In the genomic region with DNA sequence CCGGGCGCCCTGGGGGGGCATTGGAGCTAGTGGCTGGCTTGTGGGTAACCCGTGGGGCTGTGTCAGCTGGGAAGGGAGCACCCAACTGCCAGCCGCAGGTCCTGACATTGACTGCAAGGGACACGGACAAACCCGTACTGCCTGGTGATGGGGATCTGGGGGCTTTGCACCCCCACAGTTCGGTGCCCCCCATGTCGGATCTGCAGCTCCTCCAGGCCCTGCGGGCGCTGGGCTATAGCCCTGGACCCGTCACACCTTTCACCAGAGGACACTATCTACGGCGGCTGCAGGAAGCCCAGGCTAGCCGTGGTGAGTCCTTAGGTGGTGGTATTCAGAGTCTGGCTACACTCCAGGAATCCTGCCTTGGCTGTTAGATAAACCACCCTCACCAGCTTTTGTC, we compare ENCODE assay signal across 14 mouse cellular contexts. TPM values are rescaled to one million over a fixed set of nuclear protein-coding genes. Genes with fewer than 3 reads are reported as not detected.
DNase-seq lines count a peak whose midpoint lies in the region; ATAC-seq lines count a peak whose summit lies in the region.
"Had no signal": no experiment of that assay in that cellular context is flagged by ENCODE, and none has a peak within 500 bp of the region (broad histone marks: within the 10 kb centered on the region; RNA-seq: fewer than 3 reads in every experiment).

No protein-coding gene starts in this region.

- H3K4me2 ChIP-seq in forebrain, embryonic 15.5 days (replicated peaks): no peak overlapping the region
- peak overlapping the region; percentile 94; the same call in 1 of the 2 replicates for H3K4me2 ChIP-seq in kidney, embryonic 14.5 days (replicated peaks; ENCODE audit: low read depth, low read length)
- H3K4me2 ChIP-seq in embryonic facial prominence, embryonic 11.5 days (ENCODE audit: low read depth, low read length): no peak overlapping the region
- peak overlapping the region; percentile 86 for H3K4me2 ChIP-seq in liver, embryonic 12.5 days

- no peak for DNase-seq in forebrain, embryonic 10.5 days (ENCODE audit: extremely low spot score, low spot score)
- DNase-seq in kidney, adult 9 months: no peak
- DNase-seq in embryonic facial prominence, embryonic 11.5 days (ENCODE audit: low spot score): no peak
- DNase-seq in left cerebral cortex, adult 11 months (ENCODE audit: low spot score): no peak
- DNase-seq in frontal cortex, postnatal 10 days (ENCODE audit: low spot score in 2 of 2): no peak
- DNase-seq: adrenal gland, postnatal 25 days; B cell, adult 2 months; cerebellum, adult 18-20 months; lung, postnatal 10 days had no signal

- no peak for ATAC-seq in forebrain, embryonic 15.5 days (replicated peaks)
- no peak for ATAC-seq in kidney, embryonic 14.5 days (ENCODE audit: low FRiP score, low TSS enrichment)
- no peak for ATAC-seq in embryonic facial prominence, embryonic 11.5 days (replicated peaks; ENCODE audit: insufficient number of reproducible peaks, low FRiP score, low TSS enrichment, low read depth)
- no peak for ATAC-seq in liver, embryonic 12.5 days

- H3K9me3 ChIP-seq in forebrain, embryonic 10.5 days: no peaks in the 10 kb centered on the region
- H3K9me3 ChIP-seq in forebrain, embryonic 15.5 days: no peaks in the 10 kb centered on the region
- H3K9me3 ChIP-seq in kidney, embryonic 14.5 days (ENCODE audit: control insufficient read depth, low read length): no peaks in the 10 kb centered on the region
- no peaks in the 10 kb centered on the region for H3K9me3 ChIP-seq in embryonic facial prominence, embryonic 11.5 days (replicated peaks; ENCODE audit: control insufficient read depth, low read length)
- no peaks in the 10 kb centered on the region for H3K9me3 ChIP-seq in liver, embryonic 12.5 days (replicated peaks)

- WGBS in forebrain, embryonic 10.5 days: 94% methylated on average over 14 of the region's 14 CpGs
- WGBS in forebrain, embryonic 15.5 days: 94% methylated on average over 14 of the region's 14 CpGs
- WGBS in kidney, embryonic 14.5 days: 96% methylated on average over 14 of the region's 14 CpGs
- WGBS in embryonic facial prominence, embryonic 11.5 days: 92% methylated on average over 14 of the region's 14 CpGs
- WGBS in liver, embryonic 12.5 days (ENCODE audit: insufficient replicate concordance): 93% methylated on average over 14 of the region's 14 CpGs

- H3K9ac ChIP-seq in forebrain, embryonic 15.5 days (replicated peaks): no peak overlapping the region
- H3K9ac ChIP-seq in kidney, embryonic 14.5 days (ENCODE audit: low read depth, low read length): peak overlapping the region; percentile 31; the same call in 1 of the 2 replicates
- H3K9ac ChIP-seq in embryonic facial prominence, embryonic 11.5 days (replicated peaks; ENCODE audit: low read length): no peak overlapping the region
- peak overlapping the region; percentile 91; the same call in 1 of the 2 replicates for H3K9ac ChIP-seq in liver, embryonic 12.5 days

- H3K27me3 ChIP-seq in forebrain, embryonic 10.5 days (ENCODE audit: poor library complexity, severe bottlenecking): no peaks in the 10 kb centered on the region
- no peaks in the 10 kb centered on the region for H3K27me3 ChIP-seq in forebrain, embryonic 15.5 days
- no peaks in the 10 kb centered on the region for H3K27me3 ChIP-seq in kidney, embryonic 14.5 days (ENCODE audit: control insufficient read depth, insufficient read depth, low read length)
- H3K27me3 ChIP-seq in embryonic facial prominence, embryonic 11.5 days (ENCODE audit: control insufficient read depth, insufficient read depth, low read length): no peaks in the 10 kb centered on the region
- no peaks in the 10 kb centered on the region for H3K27me3 ChIP-seq in liver, embryonic 12.5 days (replicated peaks)
- H3K27me3 ChIP-seq: Patski had no signal

- H3K4me3 ChIP-seq in forebrain, embryonic 10.5 days: peak overlapping the region; percentile 73; the same call in 1 of the 2 replicates
- H3K4me3 ChIP-seq in forebrain, embryonic 15.5 days: no peak overlapping the region
- no peak overlapping the region for H3K4me3 ChIP-seq in kidney, embryonic 14.5 days (ENCODE audit: low read length)
- H3K4me3 ChIP-seq in embryonic facial prominence, embryonic 11.5 days (ENCODE audit: low read depth, low read length): peak overlapping the region; percentile 62; the same call in 1 of the 2 replicates
- peak overlapping the region; percentile 92 for H3K4me3 ChIP-seq in liver, embryonic 12.5 days
- H3K4me3 ChIP-seq: layer of hippocampus, adult 2 months had no signal

- H3K4me1 ChIP-seq in forebrain, embryonic 10.5 days: peaks cover 37% of the 10 kb centered on the region
- peaks cover 19% of the 10 kb centered on the region for H3K4me1 ChIP-seq in forebrain, embryonic 15.5 days
- peaks cover 15% of the 10 kb centered on the region for H3K4me1 ChIP-seq in kidney, embryonic 14.5 days (ENCODE audit: control insufficient read depth, insufficient read depth, low read length)
- 0 out of 2 replicates have a peak, but pooled peaks cover 5% of the 10 kb centered on the region for H3K4me1 ChIP-seq in embryonic facial prominence, embryonic 11.5 days (ENCODE audit: control insufficient read depth, insufficient read depth, low read length)
- H3K4me1 ChIP-seq in liver, embryonic 12.5 days: peaks cover 49% of the 10 kb centered on the region

- no peak overlapping the region for H3K27ac ChIP-seq in forebrain, embryonic 10.5 days
- no peak overlapping the region for H3K27ac ChIP-seq in forebrain, embryonic 15.5 days (replicated peaks)
- no peak overlapping the region for H3K27ac ChIP-seq in kidney, embryonic 14.5 days (ENCODE audit: low read depth, low read length)
- no peak overlapping the region for H3K27ac ChIP-seq in embryonic facial prominence, embryonic 11.5 days (replicated peaks; ENCODE audit: low read depth, low read length)
- no peak overlapping the region for H3K27ac ChIP-seq in liver, embryonic 12.5 days
- H3K27ac ChIP-seq: layer of hippocampus, adult 2 months had no signal

- peaks cover 47% of the 10 kb centered on the region for H3K36me3 ChIP-seq in forebrain, embryonic 10.5 days (replicated peaks)
- H3K36me3 ChIP-seq in forebrain, embryonic 15.5 days: peaks cover 3% of the 10 kb centered on the region; the same call in 1 of the 2 replicates
- H3K36me3 ChIP-seq in kidney, embryonic 14.5 days (ENCODE audit: control insufficient read depth, insufficient read depth, low read length): peaks cover 36% of the 10 kb centered on the region
- H3K36me3 ChIP-seq in embryonic facial prominence, embryonic 11.5 days (replicated peaks; ENCODE audit: control insufficient read depth, insufficient read depth, low read depth, low read length): peaks cover 4% of the 10 kb centered on the region
- peaks cover 52% of the 10 kb centered on the region for H3K36me3 ChIP-seq in liver, embryonic 12.5 days

RNA-seq across cellular contexts. Expression of a gene that starts 1.6 kb away (rescaled TPM):
- 47.3 and 51.2 TPM in 2 replicates for polyA plus RNA-seq in forebrain, embryonic 10.5 days (2016; fragmentation: Nextera tagmentation; extraction: Ambion mirVana)
- 17.2 and 18.3 TPM in 2 replicates for polyA plus RNA-seq in forebrain, embryonic 15.5 days (2015; fragmentation: Nextera tagmentation; extraction: Ambion mirVana)
- 28.5 and 38.2 TPM in 2 replicates for polyA plus RNA-seq in kidney, embryonic 14.5 days (2014; fragmentation: Nextera tagmentation; extraction: Ambion mirVana)
- 9.0 and 13.0 TPM in 2 replicates for polyA plus RNA-seq in embryonic facial prominence, embryonic 11.5 days (2014; fragmentation: Nextera tagmentation; extraction: Ambion mirVana)
- polyA plus RNA-seq in liver, embryonic 12.5 days (2016; fragmentation: Nextera tagmentation; extraction: Ambion mirVana): 57.9 and 58.3 TPM in 2 replicates

RNA-seq across cellular contexts. Expression of a gene that starts 10.8 kb away (rescaled TPM):
- 106 and 108 TPM in 2 replicates for polyA plus RNA-seq in forebrain, embryonic 10.5 days (2016; fragmentation: Nextera tagmentation; extraction: Ambion mirVana)
- 102 and 108 TPM in 2 replicates for polyA plus RNA-seq in forebrain, embryonic 15.5 days (2015; fragmentation: Nextera tagmentation; extraction: Ambion mirVana)
- polyA plus RNA-seq in kidney, embryonic 14.5 days (2014; fragmentation: Nextera tagmentation; extraction: Ambion mirVana): 107 and 125 TPM in 2 replicates
- 93.6 and 111 TPM in 2 replicates for polyA plus RNA-seq in embryonic facial prominence, embryonic 11.5 days (2014; fragmentation: Nextera tagmentation; extraction: Ambion mirVana)
- 79.0 and 82.6 TPM in 2 replicates for polyA plus RNA-seq in liver, embryonic 12.5 days (2016; fragmentation: Nextera tagmentation; extraction: Ambion mirVana)

RNA-seq across cellular contexts. Expression of a gene that starts 11.8 kb away (rescaled TPM):
- polyA plus RNA-seq in forebrain, embryonic 10.5 days (2016; fragmentation: Nextera tagmentation; extraction: Ambion mirVana): 5.8 and 5.9 TPM in 2 replicates
- polyA plus RNA-seq in forebrain, embryonic 15.5 days (2015; fragmentation: Nextera tagmentation; extraction: Ambion mirVana): 5.5 and 6.0 TPM in 2 replicates
- 10.4 and 12.3 TPM in 2 replicates for polyA plus RNA-seq in kidney, embryonic 14.5 days (2014; fragmentation: Nextera tagmentation; extraction: Ambion mirVana)
- polyA plus RNA-seq in embryonic facial prominence, embryonic 11.5 days (2014; fragmentation: Nextera tagmentation; extraction: Ambion mirVana): 2.9 and 4.3 TPM in 2 replicates
- polyA plus RNA-seq in liver, embryonic 12.5 days (2016; fragmentation: Nextera tagmentation; extraction: Ambion mirVana): 3.6 and 4.0 TPM in 2 replicates

RNA-seq across cellular contexts. Expression of a gene that starts 25.7 kb away (rescaled TPM):
- polyA plus RNA-seq in forebrain, embryonic 10.5 days (2016; fragmentation: Nextera tagmentation; extraction: Ambion mirVana): 47.8 and 49.0 TPM in 2 replicates
- polyA plus RNA-seq in forebrain, embryonic 15.5 days (2015; fragmentation: Nextera tagmentation; extraction: Ambion mirVana): 15.5 and 16.6 TPM in 2 replicates
- polyA plus RNA-seq in kidney, embryonic 14.5 days (2014; fragmentation: Nextera tagmentation; extraction: Ambion mirVana): 134 and 149 TPM in 2 replicates
- polyA plus RNA-seq in embryonic facial prominence, embryonic 11.5 days (2014; fragmentation: Nextera tagmentation; extraction: Ambion mirVana): 53.7 and 62.5 TPM in 2 replicates
- 35.3 and 38.8 TPM in 2 replicates for polyA plus RNA-seq in liver, embryonic 12.5 days (2016; fragmentation: Nextera tagmentation; extraction: Ambion mirVana)

RNA-seq across cellular contexts. Expression of a gene that starts 36.3 kb away (rescaled TPM):
- 3.5 and 4.0 TPM in 2 replicates for polyA plus RNA-seq in forebrain, embryonic 10.5 days (2016; fragmentation: Nextera tagmentation; extraction: Ambion mirVana)
- polyA plus RNA-seq in forebrain, embryonic 15.5 days (2015; fragmentation: Nextera tagmentation; extraction: Ambion mirVana): 7.3 and 8.0 TPM in 2 replicates
- 4.6 and 5.2 TPM in 2 replicates for polyA plus RNA-seq in kidney, embryonic 14.5 days (2014; fragmentation: Nextera tagmentation; extraction: Ambion mirVana)
- polyA plus RNA-seq in embryonic facial prominence, embryonic 11.5 days (2014; fragmentation: Nextera tagmentation; extraction: Ambion mirVana): 2.1 and 2.2 TPM in 2 replicates
- 6.8 and 6.9 TPM in 2 replicates for polyA plus RNA-seq in liver, embryonic 12.5 days (2016; fragmentation: Nextera tagmentation; extraction: Ambion mirVana)

Comparison
In these comparisons a context has a peak if more than half of its experiments do, and no peak if none do; other contexts are left out.
1. H3K4me3 ChIP-seq: peak in forebrain, embryonic 10.5 days (single experiment), embryonic facial prominence, embryonic 11.5 days (single experiment) and liver, embryonic 12.5 days (single experiment); none in forebrain, embryonic 15.5 days (single experiment) and kidney, embryonic 14.5 days (single experiment).
2. H3K4me2 ChIP-seq: peak in kidney, embryonic 14.5 days (single experiment) and liver, embryonic 12.5 days (single experiment); none in forebrain, embryonic 15.5 days (single experiment) and embryonic facial prominence, embryonic 11.5 days (single experiment).
3. H3K9ac ChIP-seq: peak in kidney, embryonic 14.5 days (single experiment) and liver, embryonic 12.5 days (single experiment); none in forebrain, embryonic 15.5 days (single experiment) and embryonic facial prominence, embryonic 11.5 days (single experiment).